Mouse (Mus musculus): ENCODE measurements around the gene Pcgf1.

Gene Pcgf1

GRCm38 (mm10) chr6:83122961-83123360 is 45.3 kb downstream of the Pcgf1 start:
- no peak for DNase-seq (ENCODE audit: low spot score)

- peak; percentile 95 for DNase-seq (ENCODE audit: low spot score)
These were observed 47.2 kb downstream of the Pcgf1 start for GRCm38 (mm10) chr6:83124851-83125312.

- DNase-seq (ENCODE audit: low spot score): no peak
These were observed 47.7 kb downstream of the Pcgf1 start, which contains the start of gene Ino80b for GRCm38 (mm10) chr6:83125331-83125730. Ino80b (minus strand) TSS chr6:83125431.

- no peak for DNase-seq (ENCODE audit: low spot score)
These were observed 49.8 kb downstream of the Pcgf1 start for GRCm38 (mm10) chr6:83127419-83127818.

Measured in lung, postnatal 25 days (tissue).